Mouse (Mus musculus): ENCODE data around the gene Calhm3. TPM values are rescaled to one million over a fixed set of nuclear protein-coding genes. Genes with fewer than 3 reads are reported as not detected.
A peak's percentile ranks its signal among the peaks of the same experiment; 100 is the strongest.

Calhm3 gene
- not detected for polyA plus RNA-seq (2017; shearing (Covaris generic))

GRCm38 (mm10) chr19:47157664-47158063 lies at the start of gene Calhm3:
TSS of gene Calhm3 (minus strand) at chr19:47157764.
- no peak for ATAC-seq

DNA sequence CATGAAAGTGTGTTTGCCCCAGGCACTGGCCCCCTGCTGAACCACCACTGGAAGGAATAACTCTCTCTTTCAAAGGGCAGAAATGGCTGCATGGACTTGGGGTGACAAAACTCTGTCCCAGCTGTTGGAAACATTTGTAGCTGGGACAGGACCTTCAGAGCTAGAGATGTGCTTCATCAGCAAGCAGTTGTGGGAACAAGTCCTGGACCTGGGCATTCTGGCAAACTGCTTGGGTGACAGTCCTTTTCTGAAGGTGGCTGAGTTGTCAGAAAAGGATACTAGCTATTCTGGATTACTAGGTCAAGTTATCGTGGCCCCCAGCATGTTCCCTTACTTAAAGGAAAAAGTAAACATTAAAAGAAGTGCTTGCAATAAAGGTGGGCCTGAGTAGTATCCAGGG lies 48.6 kb upstream of the Calhm3 start:
- no peak for ATAC-seq

GRCm38 (mm10) chr19:47204653-47205052 lies 47.1 kb upstream of the Calhm3 start:
- ATAC-seq = no peak

- ATAC-seq = no peak
Observed at GRCm38 (mm10) chr19:47203042-47203441, 45.5 kb upstream of the Calhm3 start.

GRCm38 (mm10) chr19:47202429-47202828 lies 44.9 kb upstream of the Calhm3 start:
- no peak for ATAC-seq

DNA sequence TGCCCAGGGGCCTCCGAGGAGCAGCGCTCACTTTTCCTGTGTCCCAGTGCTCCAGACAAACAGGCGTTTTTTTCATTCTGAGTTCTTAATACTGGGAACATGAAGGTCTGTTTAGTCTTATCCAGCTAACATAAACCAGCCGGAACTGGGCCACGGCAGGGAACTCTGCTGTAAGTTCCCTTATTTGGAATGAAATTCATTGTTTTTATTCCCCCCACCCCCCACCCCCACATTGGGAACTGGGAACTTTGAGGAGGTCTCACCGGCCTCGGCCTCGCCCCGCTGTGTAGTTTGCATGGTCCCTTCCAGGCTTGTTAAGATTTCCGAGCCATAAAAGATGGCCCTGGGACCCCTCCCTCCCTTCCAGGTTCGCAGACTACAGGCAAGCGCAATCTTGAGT lies 44.4 kb upstream of the Calhm3 start:
- no peak for ATAC-seq

- ATAC-seq = no peak
Observed at GRCm38 (mm10) chr19:47198671-47199350, 41.2 kb upstream of the Calhm3 start.

DNA sequence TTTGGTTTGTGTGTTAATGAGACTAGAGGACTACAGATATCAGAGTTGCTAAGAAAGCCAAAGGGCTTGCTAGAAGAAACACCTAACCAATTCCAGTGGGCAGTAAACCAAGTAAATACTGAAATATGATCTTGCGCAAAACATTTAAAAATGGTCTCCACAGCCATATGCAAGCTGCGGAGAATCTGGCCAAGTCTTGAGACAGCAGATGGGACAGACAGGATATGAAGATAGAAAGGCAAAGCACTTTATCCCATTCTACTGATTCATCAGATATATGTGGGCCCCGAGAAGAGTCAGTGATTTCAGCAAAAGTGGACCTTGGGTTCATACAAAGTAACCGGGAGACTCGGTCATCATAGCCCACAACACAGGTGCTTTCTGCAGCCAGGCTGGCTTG lies 34.6 kb upstream of the Calhm3 start:
- ATAC-seq = no peak

- no peak for ATAC-seq
Observed at GRCm38 (mm10) chr19:47188515-47189128, 31.1 kb upstream of the Calhm3 start.

DNA sequence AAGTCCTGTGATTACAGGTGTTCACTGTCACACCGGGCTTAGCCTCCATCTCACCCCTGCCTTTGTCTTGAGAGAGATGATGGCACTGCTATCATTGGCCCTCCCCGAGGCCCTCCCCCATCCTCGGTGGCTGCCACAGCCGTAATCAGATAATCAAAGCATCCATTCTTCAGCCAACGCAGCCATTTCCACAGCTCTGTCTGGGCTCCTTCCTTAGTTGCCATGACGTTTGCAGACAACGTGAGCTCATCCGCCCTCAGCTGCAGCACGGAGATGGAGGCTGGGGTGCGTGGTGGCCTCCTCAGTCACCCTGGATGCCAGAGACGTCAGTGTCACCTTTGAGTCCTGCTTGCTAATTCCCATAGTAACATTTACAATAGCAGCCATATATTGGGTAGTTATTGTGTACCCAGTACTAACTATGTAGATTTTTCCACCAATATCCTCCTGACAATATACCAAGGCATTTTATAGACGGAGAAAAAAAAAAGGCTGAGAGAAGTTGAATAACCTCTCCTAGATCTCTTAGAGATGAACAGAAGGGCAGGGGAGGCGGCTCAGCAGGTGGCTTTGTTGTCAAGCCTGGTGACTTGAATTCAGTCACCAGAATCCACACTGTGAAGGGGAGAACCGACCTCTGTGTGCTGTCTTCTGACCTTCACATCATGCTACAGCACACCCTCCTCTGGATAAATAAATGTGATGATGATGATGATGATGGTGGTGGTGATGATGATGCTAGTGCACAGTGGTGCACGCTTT lies 29.1 kb upstream of the Calhm3 start:
- ATAC-seq = no peak

DNA sequence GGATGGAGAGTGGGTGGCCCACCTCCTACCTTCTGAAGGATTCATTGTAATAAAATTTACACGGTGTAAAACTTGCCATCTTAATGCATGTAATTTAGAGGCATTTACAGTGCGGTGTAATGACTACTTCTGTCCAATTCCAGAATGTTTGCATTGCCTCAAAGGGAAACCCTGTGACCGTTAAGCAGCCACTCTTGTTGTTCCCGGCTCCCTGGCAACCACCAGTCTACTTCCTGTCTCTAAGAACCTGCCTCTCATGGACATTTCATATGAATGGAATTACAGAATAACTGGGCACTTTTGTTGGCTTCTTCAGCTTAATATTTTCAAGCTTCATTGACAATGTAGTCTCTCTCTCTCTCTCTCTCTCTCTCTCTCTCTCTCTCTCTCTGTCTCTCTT lies 27.2 kb upstream of the Calhm3 start:
- ATAC-seq = no peak

DNA sequence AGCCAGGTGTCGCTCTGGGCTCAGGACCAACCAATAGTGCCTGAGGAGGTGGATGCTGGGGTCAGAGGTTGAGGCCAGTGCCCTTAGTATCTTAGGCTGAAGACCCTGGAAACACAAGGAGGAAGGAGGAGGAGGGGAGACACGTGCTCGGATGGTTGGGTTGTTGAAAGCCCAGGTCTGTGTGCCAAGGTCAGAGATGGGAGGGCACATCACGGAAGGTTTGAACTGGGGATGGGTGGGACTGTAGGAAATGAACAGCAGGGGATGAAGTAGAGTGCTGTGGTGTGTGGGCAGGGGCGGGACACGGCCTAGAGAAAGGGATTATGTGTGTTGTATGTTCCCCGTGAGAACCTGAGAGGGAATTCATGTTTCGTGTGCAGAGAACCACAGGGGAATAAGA lies 26.7 kb upstream of the Calhm3 start:
- no peak for ATAC-seq

DNA sequence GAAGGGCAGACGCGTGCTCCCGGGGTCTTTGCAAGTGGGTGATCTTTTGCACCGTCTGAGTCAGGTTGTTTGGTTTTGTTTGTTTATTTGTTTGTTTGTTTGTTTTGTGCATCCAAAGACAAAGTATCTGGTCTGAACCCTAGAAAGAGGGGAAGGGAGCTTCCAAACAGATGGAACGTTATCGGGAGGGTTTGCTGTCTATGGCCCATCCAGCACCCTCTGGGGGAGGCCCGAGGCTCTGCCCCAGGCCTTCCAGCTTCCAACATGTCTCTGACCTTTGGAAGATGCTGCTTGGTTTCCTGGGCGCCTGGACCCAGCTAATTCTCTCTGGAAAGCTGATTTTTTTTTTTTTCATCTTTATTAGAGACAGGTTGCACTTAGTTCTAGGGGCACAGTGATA lies 22.4 kb upstream of the Calhm3 start:
- ATAC-seq = no peak

GRCm38 (mm10) chr19:47179272-47179809 lies 21.8 kb upstream of the Calhm3 start:
- no peak for ATAC-seq

- no peak for ATAC-seq
Observed at GRCm38 (mm10) chr19:47178431-47179271, 21.1 kb upstream of the Calhm3 start, which contains the start of gene Neurl1a. TSS of gene Neurl1a (plus strand) at chr19:47178820.

DNA sequence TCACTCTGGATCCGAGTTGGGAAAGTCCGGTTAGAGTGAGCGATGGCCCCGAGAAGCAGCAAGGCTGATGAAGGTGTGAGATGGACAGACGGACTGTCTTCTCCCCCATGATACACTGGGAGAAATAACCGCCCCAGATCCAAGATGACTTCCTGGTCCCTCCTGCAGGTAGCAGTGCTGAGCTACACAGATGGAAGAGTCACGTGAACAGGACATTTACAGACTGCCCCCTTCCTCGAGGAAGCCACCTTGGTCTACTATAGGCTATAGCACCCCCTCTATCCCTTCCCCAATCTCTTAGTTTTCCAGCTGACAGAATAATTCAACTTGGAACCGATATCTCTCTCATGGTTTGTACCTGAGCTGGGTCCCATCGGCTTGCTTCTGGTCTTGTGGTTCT lies 20.4 kb upstream of the Calhm3 start:
- no peak for ATAC-seq

DNA sequence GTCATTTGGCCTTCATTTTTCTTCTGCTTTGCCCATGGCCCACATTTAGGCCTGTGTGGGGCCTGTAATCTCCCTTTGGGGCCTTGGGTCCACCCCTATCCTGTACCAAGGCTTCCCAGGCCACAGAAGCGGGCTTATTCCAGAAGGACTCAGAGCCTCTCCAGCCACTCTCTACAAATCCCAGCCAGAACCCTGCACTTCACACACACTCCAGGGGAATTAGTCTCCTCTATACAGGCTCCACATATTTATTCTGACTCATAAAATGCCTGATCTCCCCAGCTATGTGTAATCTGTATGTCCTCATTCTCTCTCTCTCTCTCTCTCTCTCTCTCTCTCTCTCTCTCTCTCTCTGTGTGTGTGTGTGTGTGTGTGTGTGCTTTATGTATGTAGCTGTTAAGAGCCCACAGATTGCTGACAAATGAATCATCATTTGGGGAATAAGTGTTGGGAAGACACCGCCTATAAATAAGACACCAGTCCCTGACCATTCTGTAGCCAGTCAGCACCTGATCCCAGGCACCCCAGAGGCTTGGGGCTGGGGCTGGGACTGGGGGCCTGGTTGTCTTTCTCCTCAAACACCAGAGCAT lies 19.4 kb upstream of the Calhm3 start:
- ATAC-seq = no peak

DNA sequence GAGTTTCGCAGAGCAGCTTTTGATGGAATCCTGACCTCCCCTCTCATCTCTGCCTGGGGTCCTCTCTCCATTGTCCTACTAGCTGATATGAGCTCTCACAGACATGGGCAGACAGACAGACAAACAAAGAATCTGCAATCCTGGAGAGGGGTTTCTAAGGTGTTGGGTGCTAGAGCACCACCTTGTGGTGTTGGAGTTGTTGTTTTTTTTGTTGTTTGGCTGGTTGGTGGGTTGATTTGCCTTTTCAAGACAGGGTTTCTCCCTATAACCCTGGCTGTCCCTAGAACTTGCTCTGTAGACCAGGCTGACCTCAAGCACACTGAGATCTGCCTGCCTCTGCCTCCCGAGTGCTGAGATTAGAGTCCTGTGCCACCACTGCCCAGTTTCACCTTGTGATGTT lies 17.9 kb upstream of the Calhm3 start:
- no peak for ATAC-seq

DNA sequence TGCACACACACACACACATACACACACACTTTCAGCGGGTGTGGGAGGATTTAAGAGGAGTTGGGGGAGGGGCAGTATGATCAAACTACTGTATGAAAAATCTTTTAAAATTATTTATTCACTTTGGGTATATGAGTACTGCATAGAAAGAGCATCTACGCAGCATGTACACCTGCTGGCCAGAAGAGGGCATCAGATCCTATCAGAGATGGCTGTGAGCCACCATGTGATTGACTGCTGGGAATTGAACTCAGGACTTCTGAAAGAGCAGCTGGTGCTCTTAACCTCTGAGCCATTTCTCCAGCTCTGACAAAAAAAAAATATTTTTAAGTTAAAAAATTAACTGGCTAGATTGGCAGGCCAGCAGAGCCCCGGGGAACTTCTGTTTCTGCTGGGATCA lies 17.0 kb upstream of the Calhm3 start:
- no peak for ATAC-seq

- ATAC-seq = peak; percentile 85
Observed at GRCm38 (mm10) chr19:47168793-47169412, 11.3 kb upstream of the Calhm3 start.

GRCm38 (mm10) chr19:47168223-47168622 lies 10.7 kb upstream of the Calhm3 start:
- ATAC-seq = no peak

Data from CD4-positive, CD25-positive, alpha-beta regulatory T cell, adult 4 months (primary cell).